Mouse (Mus musculus) hindbrain, embryonic 16.5 days (tissue): Measurements from ENCODE around the gene Dtx3. TPM values are rescaled to one million over a fixed set of nuclear protein-coding genes. Genes with fewer than 3 reads are reported as not detected.

Source experiments
- ATAC-seq: fragments of 200-750 bp; cut with Nextera tagmentation; 2 replicates; pipeline ENCODE4 v1.8.0; 2017; ENCODE audit warnings: moderate TSS enrichment, moderate library complexity
- H3K27ac ChIP-seq: fragments of 300-500 bp; sonication (generic); 2 replicates; pipeline ENCODE4 v1.5.1; 2014; ENCODE audit warnings: low read depth, mild to moderate bottlenecking, control low read depth, low read length, moderate library complexity
- H3K27me3 ChIP-seq: fragments of 300-500 bp; sonication (generic); replicated peaks from 2 replicates; pipeline ENCODE4 v1.6.1; 2014; ENCODE audit warnings: low read length; ENCODE audit not compliant: control insufficient read depth, insufficient read depth
- H3K36me3 ChIP-seq: fragments of 300-500 bp; sonication (generic); 2 replicates; pipeline ENCODE4 v1.6.1; 2014; ENCODE audit warnings: mild to moderate bottlenecking, low read length, moderate library complexity, mixed read lengths; ENCODE audit not compliant: control insufficient read depth, insufficient read depth
- H3K4me1 ChIP-seq: fragments of 300-500 bp; sonication (generic); 2 replicates; pipeline ENCODE4 v1.6.1; 2014; ENCODE audit warnings: low read depth, low read length; ENCODE audit not compliant: control insufficient read depth, insufficient read depth
- H3K4me2 ChIP-seq: fragments of 300-500 bp; sonication (generic); 2 replicates; pipeline ENCODE4 v1.6.1; 2014; ENCODE audit warnings: mild to moderate bottlenecking, low read length, control low read depth, moderate library complexity
- H3K4me3 ChIP-seq: fragments of 300-500 bp; sonication (generic); 2 replicates; pipeline ENCODE4 v1.5.1; 2014; ENCODE audit warnings: mild to moderate bottlenecking, low read length, control low read depth, moderate library complexity
- H3K9ac ChIP-seq: fragments of 300-500 bp; sonication (generic); 2 replicates; pipeline ENCODE4 v1.6.1; 2014; ENCODE audit warnings: low read depth, mild to moderate bottlenecking, control low read depth, low read length, moderate library complexity
- H3K9me3 ChIP-seq: fragments of 300-500 bp; sonication (generic); 2 replicates; pipeline ENCODE4 v1.6.1; 2014; ENCODE audit warnings: mild to moderate bottlenecking, low read length, moderate library complexity; ENCODE audit not compliant: control insufficient read depth
- WGBS: fragments of 180-500 bp; shearing (Covaris S2); extraction: QIAGEN DNeasy Blood & Tissue Kit; methylation state at CpG from one replicate; pipeline ENCODE4 v1.1.7; 2014; 5-methylcytosine and 5-hydroxymethylcytosine counted together
- polyA plus RNA-seq: library from polyadenylated mRNA; unstranded; fragments of >200 nt; fragmentation: Nextera tagmentation; extraction: Ambion mirVana; gene quantifications from 2 replicates; pipeline ENCODE4 v1.2.1, GENCODE M21; 2015

Gene Dtx3
- polyA plus RNA-seq, 1 experiment from 2014 or later = 213 TPM

- H3K4me2 ChIP-seq = no peak overlapping the region
- H3K36me3 ChIP-seq = no peaks in the 10 kb centered on the region
- no peak for ATAC-seq
- H3K27me3 ChIP-seq = peaks cover 39% of the 10 kb centered on the region
- no peak overlapping the region for H3K27ac ChIP-seq
- H3K4me3 ChIP-seq = no peak overlapping the region
- 7% methylated on average over 7 of the region's 7 CpGs for WGBS
- H3K9ac ChIP-seq = no peak overlapping the region
- no peaks in the 10 kb centered on the region for H3K9me3 ChIP-seq
- H3K4me1 ChIP-seq = peaks cover 15% of the 10 kb centered on the region
These were observed 18.8 kb downstream of the Dtx3 start for GRCm38 (mm10) chr10:127176756-127177155.

- Histone ChIP-seq H3K27ac (no peak overlapping the region), H3K9ac (no peak overlapping the region), H3K36me3 (no peaks in the 10 kb centered on the region), H3K4me3 (no peak overlapping the region), H3K4me2 (no peak overlapping the region), H3K27me3 (peaks cover 41% of the 10 kb centered on the region), H3K9me3 (no peaks in the 10 kb centered on the region), H3K4me1 (peaks cover 15% of the 10 kb centered on the region)
- no peak for ATAC-seq
- WGBS = 41% methylated on average over 3 of the region's 3 CpGs
These were observed 19.3 kb downstream of the Dtx3 start for GRCm38 (mm10) chr10:127176228-127176627.

DNA sequence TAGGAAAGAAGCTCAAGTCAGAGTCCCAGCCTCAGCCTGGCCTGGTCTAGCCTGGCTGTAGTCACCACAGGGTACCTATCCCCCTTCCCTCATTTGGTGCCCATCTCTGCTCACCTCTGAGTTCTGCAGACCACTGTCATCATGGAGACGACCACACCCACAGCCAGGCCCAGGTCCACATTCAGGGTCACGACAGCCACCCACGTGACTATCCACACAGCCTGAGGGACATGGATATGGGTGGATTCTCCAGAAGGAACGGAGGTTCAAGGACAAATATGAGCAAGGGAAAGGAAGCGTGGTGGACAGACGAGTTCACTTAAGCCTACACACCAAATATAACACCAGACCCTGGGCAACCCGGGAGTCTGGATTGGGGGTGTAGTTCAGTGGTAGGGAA is 21.4 kb downstream of the Dtx3 start:
- WGBS = 92% methylated on average over 7 of the region's 7 CpGs
- H3K27me3 ChIP-seq = peaks cover 29% of the 10 kb centered on the region
- ATAC-seq = no peak
- no peak overlapping the region for H3K4me2 ChIP-seq
- no peak overlapping the region for H3K27ac ChIP-seq
- H3K9ac ChIP-seq = no peak overlapping the region
- H3K4me3 ChIP-seq = no peak overlapping the region
- peaks cover 16% of the 10 kb centered on the region for H3K4me1 ChIP-seq
- no peaks in the 10 kb centered on the region for H3K9me3 ChIP-seq
- H3K36me3 ChIP-seq = no peaks in the 10 kb centered on the region

GRCm38 (mm10) chr10:127173148-127174065 is 22.1 kb downstream of the Dtx3 start:
- Histone ChIP-seq H3K36me3 (no peaks in the 10 kb centered on the region), H3K9me3 (no peaks in the 10 kb centered on the region), H3K4me3 (no peak overlapping the region), H3K4me2 (no peak overlapping the region), H3K27ac (no peak overlapping the region), H3K27me3 (peaks cover 25% of the 10 kb centered on the region), H3K4me1 (peaks cover 13% of the 10 kb centered on the region), H3K9ac (no peak overlapping the region)
- 81% methylated on average over 16 of the region's 16 CpGs for WGBS
- no peak for ATAC-seq

DNA sequence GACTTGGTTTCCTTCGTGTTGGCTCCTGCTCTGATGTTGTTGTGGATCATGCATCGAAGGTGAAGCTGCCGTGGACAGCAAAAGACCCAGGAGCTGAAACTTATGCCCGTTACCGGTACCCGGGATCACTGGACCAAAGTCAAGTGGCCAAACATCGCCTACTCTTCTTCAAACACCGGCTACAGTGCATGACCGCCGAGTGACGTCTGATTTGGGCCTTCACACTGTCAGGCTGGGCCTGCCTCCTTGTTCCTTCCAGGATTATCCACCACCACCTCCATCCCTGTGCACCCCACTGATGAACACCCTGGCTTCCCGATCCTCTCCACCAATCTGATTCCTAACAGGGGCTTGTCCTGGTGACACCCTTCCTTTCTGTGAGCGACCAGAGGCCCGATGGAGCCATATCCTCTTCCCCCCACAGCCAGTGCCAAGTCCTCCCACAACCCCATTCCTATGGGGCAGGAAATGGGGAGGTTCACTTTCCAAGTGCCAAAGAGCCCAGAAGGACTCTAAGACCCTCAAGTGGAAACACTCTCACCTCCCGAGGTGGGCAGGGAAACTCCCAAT is 23.8 kb downstream of the Dtx3 start:
- Histone ChIP-seq H3K27me3 (peaks cover 19% of the 10 kb centered on the region), H3K9ac (no peak overlapping the region), H3K4me3 (no peak overlapping the region), H3K27ac (no peak overlapping the region), H3K4me1 (peaks cover 17% of the 10 kb centered on the region), H3K36me3 (no peaks in the 10 kb centered on the region), H3K4me2 (no peak overlapping the region), H3K9me3 (no peaks in the 10 kb centered on the region)
- no peak for ATAC-seq
- 90% methylated on average over 15 of the region's 15 CpGs for WGBS

DNA sequence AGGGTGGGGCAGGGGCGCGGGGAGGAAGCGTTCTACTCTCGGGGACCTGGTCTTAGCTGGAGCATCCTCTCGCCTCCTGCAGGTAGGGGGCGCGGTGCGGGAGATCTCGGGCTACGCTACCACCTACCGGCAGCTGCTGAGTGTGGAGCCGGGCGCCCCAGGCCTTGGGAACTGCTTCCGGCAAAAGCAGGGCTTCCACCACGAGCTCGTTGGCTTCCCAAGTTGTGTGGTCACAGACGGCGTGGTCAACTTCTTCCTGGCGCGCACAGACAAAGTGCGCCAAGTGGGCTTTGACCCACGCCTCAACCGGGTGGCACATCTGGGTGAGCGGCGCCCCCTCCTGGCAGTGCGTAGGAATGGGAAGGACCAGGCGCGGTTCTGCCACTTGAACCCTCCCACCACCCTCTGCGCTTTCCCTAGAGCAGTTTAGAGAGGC is 24.7 kb downstream of the Dtx3 start:
- Histone ChIP-seq H3K27ac (no peak overlapping the region), H3K9ac (no peak overlapping the region), H3K36me3 (no peaks in the 10 kb centered on the region), H3K4me2 (peak overlapping the region; percentile 48), H3K9me3 (no peaks in the 10 kb centered on the region), H3K4me3 (peak overlapping the region; percentile 13), H3K4me1 (peaks cover 17% of the 10 kb centered on the region), H3K27me3 (peaks cover 13% of the 10 kb centered on the region; the same call in 1 of the 2 replicates)
- peak; percentile 35 for ATAC-seq
- WGBS = 3% methylated on average over 29 of the region's 29 CpGs

DNA sequence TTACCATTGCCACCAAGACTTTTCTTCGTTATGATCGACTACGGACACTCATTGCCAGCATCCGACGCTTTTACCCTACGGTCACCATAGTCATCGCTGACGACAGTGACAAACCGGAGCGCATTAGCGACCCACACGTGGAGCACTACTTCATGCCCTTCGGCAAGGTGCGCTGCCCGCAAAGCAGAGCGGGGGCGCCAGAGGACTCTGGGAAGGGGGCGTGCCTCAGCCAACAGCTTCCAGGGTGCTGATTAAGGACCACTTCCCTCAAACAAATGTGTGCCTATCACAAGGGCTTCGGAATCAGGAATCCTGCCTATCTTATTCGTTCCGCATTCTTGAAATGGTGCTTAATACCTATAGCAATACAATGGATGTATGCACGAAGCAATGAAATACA is 25.5 kb downstream of the Dtx3 start:
- no peaks in the 10 kb centered on the region for H3K9me3 ChIP-seq
- H3K4me2 ChIP-seq = peak overlapping the region; percentile 48; the same call in 1 of the 2 replicates
- 5% methylated on average over 22 of the region's 22 CpGs for WGBS
- H3K9ac ChIP-seq = no peak overlapping the region
- H3K36me3 ChIP-seq = no peaks in the 10 kb centered on the region
- no peak overlapping the region for H3K4me3 ChIP-seq
- H3K4me1 ChIP-seq = peaks cover 17% of the 10 kb centered on the region
- ATAC-seq = no peak
- H3K27me3 ChIP-seq = peaks cover 11% of the 10 kb centered on the region; the same call in 1 of the 2 replicates
- no peak overlapping the region for H3K27ac ChIP-seq

- H3K4me3 ChIP-seq = no peak overlapping the region
- WGBS = 57% methylated on average over 10 of the region's 10 CpGs
These were observed 27.8 kb downstream of the Dtx3 start for GRCm38 (mm10) chr10:127167614-127168192.

More at GRCm38 (mm10) chr10:127167614-127168192, 27.8 kb downstream of the Dtx3 start:
- Histone ChIP-seq H3K9me3 (no peaks in the 10 kb centered on the region), H3K27me3 (peaks cover 12% of the 10 kb centered on the region; the same call in 1 of the 2 replicates), H3K4me1 (peaks cover 22% of the 10 kb centered on the region), H3K9ac (no peak overlapping the region), H3K27ac (no peak overlapping the region), H3K36me3 (no peaks in the 10 kb centered on the region), H3K4me2 (peak overlapping the region; percentile 91)
- no peak for ATAC-seq
